Mouse (Mus musculus): ENCODE measurements around the gene Tead1.

DNA sequence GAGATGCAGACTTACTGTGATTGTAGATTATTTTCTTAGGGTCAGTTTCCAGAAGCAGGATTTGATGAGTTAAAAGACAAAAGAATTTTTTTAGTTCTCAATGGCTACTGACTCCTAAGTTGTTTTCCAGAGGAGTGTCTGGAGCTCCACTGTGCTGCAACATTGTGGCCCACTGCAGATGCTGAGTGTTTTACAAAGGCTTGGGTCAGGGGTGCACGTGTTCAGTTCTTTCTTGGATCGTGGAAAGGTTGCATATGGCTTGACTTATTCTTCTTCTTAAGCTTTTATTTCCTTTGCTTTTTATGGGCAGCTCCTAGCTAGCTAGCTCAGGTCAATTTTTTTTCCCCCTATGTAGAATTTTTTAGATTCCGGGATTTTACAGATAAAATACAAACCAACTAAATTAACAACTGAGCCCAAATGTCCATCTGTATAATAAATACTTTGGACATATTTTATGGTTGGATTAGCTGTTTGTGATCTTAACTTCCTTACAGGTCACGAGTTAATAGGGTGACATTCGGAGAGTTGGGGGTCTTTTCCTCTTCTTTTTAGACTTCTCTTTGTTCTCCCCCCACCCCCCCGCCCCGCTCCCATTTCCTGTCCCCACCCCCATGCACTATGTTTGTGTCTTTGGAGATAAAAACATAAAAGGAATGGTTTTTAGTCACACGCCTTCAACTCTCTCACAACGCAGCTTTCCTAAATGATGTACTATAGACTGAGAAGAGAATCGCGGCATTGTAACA lies 40.5 kb downstream of the Tead1 start:
- TF ChIP-seq CTCF (IDR thresholded peaks at IDR 0.05; ENCODE audit: low read depth), result no peak
- no peak for TF ChIP-seq EP300 (IDR thresholded peaks at IDR 0.05; ENCODE audit: low read depth)
